ENCODE assay signal across 18 mouse cellular contexts in the genomic region with DNA sequence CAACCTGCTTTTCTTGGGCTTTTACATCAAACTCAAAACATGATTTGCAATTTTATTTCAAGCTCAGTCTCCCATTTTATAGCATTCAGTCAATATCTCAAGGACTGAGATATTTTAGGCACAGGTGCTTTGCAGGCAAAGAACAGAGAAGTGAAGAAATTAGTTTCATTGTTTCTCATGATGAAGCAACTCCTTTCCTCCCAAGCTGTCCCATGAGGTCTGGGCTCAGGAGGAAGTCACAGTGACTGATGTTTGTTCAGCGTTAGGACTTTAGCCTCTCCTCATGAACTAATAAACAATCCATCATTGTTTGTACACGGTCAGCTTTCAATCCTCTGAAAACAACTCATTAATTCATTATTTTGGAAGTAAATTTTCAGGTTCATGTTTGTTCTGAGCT.
DNase-seq lines count a peak whose midpoint lies in the region; ATAC-seq and TF ChIP-seq lines count a peak whose summit lies in the region.
"Had no signal": no experiment of that assay in that cellular context is flagged by ENCODE, and none has a peak within 500 bp of the region (broad histone marks: within the 10 kb centered on the region; RNA-seq: fewer than 3 reads in every experiment).

No protein-coding gene starts in this region.

- H3K4me2 ChIP-seq in liver, postnatal 0 days (ENCODE audit: low read depth, low read length): no peak overlapping the region
- H3K4me2 ChIP-seq in liver, embryonic 12.5 days: no peak overlapping the region
- no peak overlapping the region for H3K4me2 ChIP-seq in intestine, embryonic 15.5 days (replicated peaks)
- no peak overlapping the region for H3K4me2 ChIP-seq in stomach, postnatal 0 days (replicated peaks; ENCODE audit: low read depth)
- H3K4me2 ChIP-seq: embryonic facial prominence, embryonic 12.5 days; heart, embryonic 15.5 days; hindbrain, embryonic 13.5 days; midbrain, embryonic 11.5 days had no signal

- no peak overlapping the region for H3K4me3 ChIP-seq in gastrocnemius, adult 2 months
- no peak overlapping the region for H3K4me3 ChIP-seq in liver, postnatal 0 days (ENCODE audit: low read depth, low read length)
- no peak overlapping the region for H3K4me3 ChIP-seq in liver, embryonic 12.5 days
- no peak overlapping the region for H3K4me3 ChIP-seq in intestine, embryonic 15.5 days (replicated peaks)
- no peak overlapping the region for H3K4me3 ChIP-seq in stomach, postnatal 0 days (ENCODE audit: low read depth, low read length)
- H3K4me3 ChIP-seq in thymus, adult 2 months (ENCODE audit: control insufficient read depth, insufficient read depth, low read length): no peak overlapping the region
- H3K4me3 ChIP-seq: embryonic facial prominence, embryonic 12.5 days; heart, embryonic 15.5 days; hindbrain, embryonic 13.5 days had no signal

- 16% methylated on average over 2 of the region's 2 CpGs for WGBS in liver, postnatal 0 days (ENCODE audit: insufficient replicate concordance)
- WGBS in liver, embryonic 12.5 days (ENCODE audit: insufficient replicate concordance): 35% methylated on average over 2 of the region's 2 CpGs
- WGBS in intestine, embryonic 15.5 days: 35% methylated on average over 2 of the region's 2 CpGs
- 19% methylated on average over 2 of the region's 2 CpGs for WGBS in stomach, postnatal 0 days
- WGBS in thymus, adult 2 months: 34% methylated on average over 2 of the region's 2 CpGs

- no peak for DNase-seq in gastrocnemius, adult 2 months
- no peak for DNase-seq in gastrocnemius, postnatal 10 days
- DNase-seq in liver, postnatal 0 days: no peak
- DNase-seq in stomach, postnatal 0 days (ENCODE audit: low spot score): peak; percentile 18
- DNase-seq in ovary, postnatal 36 days (ENCODE audit: low spot score): no peak
- no peak for DNase-seq in thymus, adult 2 months
- DNase-seq: adrenal gland, postnatal 36 days; cerebellum, postnatal 36 days; gastrocnemius, postnatal 14 days; kidney, adult 8-10 months; thymus, adult 18-20 months had no signal

- no peaks in the 10 kb centered on the region for H3K27me3 ChIP-seq in liver, postnatal 0 days (ENCODE audit: insufficient read depth, low read length)
- H3K27me3 ChIP-seq in liver, embryonic 12.5 days (replicated peaks): no peaks in the 10 kb centered on the region
- no peaks in the 10 kb centered on the region for H3K27me3 ChIP-seq in intestine, embryonic 15.5 days (replicated peaks)
- H3K27me3 ChIP-seq in stomach, postnatal 0 days (ENCODE audit: control insufficient read depth, insufficient read depth, low read length): no peaks in the 10 kb centered on the region
- H3K27me3 ChIP-seq in thymus, adult 2 months (ENCODE audit: control insufficient read depth, insufficient read depth, low read length): no peaks in the 10 kb centered on the region
- H3K27me3 ChIP-seq: embryonic facial prominence, embryonic 12.5 days; heart, embryonic 15.5 days had no signal

- TF ChIP-seq POLR2A in thymus, adult 2 months (IDR thresholded peaks at IDR 0.05; ENCODE audit: control insufficient read depth, extremely low read depth, insufficient read depth, low read length, poor library complexity): no peak

- peak overlapping the region; percentile 31 for H3K27ac ChIP-seq in gastrocnemius, adult 2 months
- no peak overlapping the region for H3K27ac ChIP-seq in liver, postnatal 0 days (ENCODE audit: low read depth)
- no peak overlapping the region for H3K27ac ChIP-seq in liver, embryonic 12.5 days
- H3K27ac ChIP-seq in intestine, embryonic 15.5 days: no peak overlapping the region
- H3K27ac ChIP-seq in stomach, postnatal 0 days (replicated peaks): no peak overlapping the region
- H3K27ac ChIP-seq in thymus, adult 2 months (ENCODE audit: control insufficient read depth, insufficient read depth, low read length): no peak overlapping the region
- H3K27ac ChIP-seq: embryonic facial prominence, embryonic 12.5 days; heart, embryonic 15.5 days; hindbrain, embryonic 13.5 days had no signal

- TF ChIP-seq EP300 in liver, postnatal 0 days (IDR thresholded peaks at IDR 0.05; ENCODE audit: low read depth): no peak
- no peak for TF ChIP-seq EP300 in stomach, postnatal 0 days (optimal IDR thresholded peaks at IDR 0.05)

- no peaks in the 10 kb centered on the region for H3K36me3 ChIP-seq in liver, postnatal 0 days (replicated peaks; ENCODE audit: insufficient read depth, low read length)
- H3K36me3 ChIP-seq in liver, embryonic 12.5 days: no peaks in the 10 kb centered on the region
- H3K36me3 ChIP-seq in intestine, embryonic 15.5 days: no peaks in the 10 kb centered on the region
- H3K36me3 ChIP-seq in stomach, postnatal 0 days (ENCODE audit: control insufficient read depth, insufficient read depth, low read length): no peaks in the 10 kb centered on the region
- no peaks in the 10 kb centered on the region for H3K36me3 ChIP-seq in thymus, adult 2 months (ENCODE audit: control insufficient read depth, insufficient read depth, low read length)
- H3K36me3 ChIP-seq: embryonic facial prominence, embryonic 12.5 days; heart, embryonic 15.5 days; hindbrain, embryonic 13.5 days had no signal

- H3K9me3 ChIP-seq in liver, postnatal 0 days (ENCODE audit: low read length): no peaks in the 10 kb centered on the region
- no peaks in the 10 kb centered on the region for H3K9me3 ChIP-seq in liver, embryonic 12.5 days (replicated peaks)
- no peaks in the 10 kb centered on the region for H3K9me3 ChIP-seq in intestine, embryonic 15.5 days
- H3K9me3 ChIP-seq in stomach, postnatal 0 days (ENCODE audit: control insufficient read depth, low read length): no peaks in the 10 kb centered on the region
- H3K9me3 ChIP-seq: embryonic facial prominence, embryonic 12.5 days; heart, embryonic 15.5 days; hindbrain, embryonic 13.5 days had no signal

- no peak overlapping the region for H3K9ac ChIP-seq in liver, postnatal 0 days (replicated peaks)
- H3K9ac ChIP-seq in liver, embryonic 12.5 days: no peak overlapping the region
- no peak overlapping the region for H3K9ac ChIP-seq in intestine, embryonic 15.5 days
- no peak overlapping the region for H3K9ac ChIP-seq in stomach, postnatal 0 days (ENCODE audit: low read length)
- H3K9ac ChIP-seq: embryonic facial prominence, embryonic 12.5 days; heart, embryonic 15.5 days; hindbrain, embryonic 13.5 days had no signal

- intact Hi-C loops in gastrocnemius, adult 2 months (cut with DNase I): no loop called here

- 0 out of 2 replicates have a peak, but pooled peaks have one; percentile 33 for ATAC-seq in liver, postnatal 0 days
- ATAC-seq in liver, embryonic 12.5 days: no peak
- ATAC-seq in intestine, embryonic 15.5 days: peak; percentile 80
- peak; percentile 88 for ATAC-seq in stomach, postnatal 0 days (ENCODE audit: low FRiP score, low TSS enrichment)
- ATAC-seq: activated CD4-positive, CD25-positive, alpha-beta regulatory T cell, adult 4 months had no signal

- no peak for TF ChIP-seq CTCF in gastrocnemius, adult 2 months (IDR thresholded peaks at IDR 0.05)
- no peak for TF ChIP-seq CTCF in liver, postnatal 0 days (IDR thresholded peaks at IDR 0.05; ENCODE audit: low read depth)
- no peak for TF ChIP-seq CTCF in stomach, postnatal 0 days (IDR thresholded peaks at IDR 0.05; ENCODE audit: low read depth)
- no peak for TF ChIP-seq CTCF in thymus, adult 2 months (IDR thresholded peaks at IDR 0.05; ENCODE audit: borderline replicate concordance, control insufficient read depth, extremely low read depth, insufficient read depth, low read length, poor library complexity)

- peaks cover 4% of the 10 kb centered on the region; the same call in 1 of the 2 replicates for H3K4me1 ChIP-seq in liver, postnatal 0 days (ENCODE audit: insufficient read depth)
- no peaks in the 10 kb centered on the region for H3K4me1 ChIP-seq in liver, embryonic 12.5 days
- no peaks in the 10 kb centered on the region for H3K4me1 ChIP-seq in intestine, embryonic 15.5 days (replicated peaks)
- H3K4me1 ChIP-seq in stomach, postnatal 0 days (replicated peaks; ENCODE audit: control insufficient read depth, insufficient read depth): no peaks in the 10 kb centered on the region
- no peaks in the 10 kb centered on the region for H3K4me1 ChIP-seq in thymus, adult 2 months (replicated peaks; ENCODE audit: control insufficient read depth, insufficient read depth, low read length)
- H3K4me1 ChIP-seq: embryonic facial prominence, embryonic 12.5 days; hindbrain, embryonic 13.5 days had no signal
